Mouse (Mus musculus) mesoderm, embryonic 11.5 days (tissue): ENCODE results near the gene Plekhb2.

Experiments
- DNase-seq: peaks from one replicate; pipeline ENCODE4 v3.0.0-alpha.2; 2012; ENCODE audit warnings: low read depth, low spot score

Plekhb2 gene

GRCm38 (mm10) chr1:34866815-34867573 lies 17.2 kb downstream of the Plekhb2 start:
- DNase-seq: peak; percentile 89

DNA sequence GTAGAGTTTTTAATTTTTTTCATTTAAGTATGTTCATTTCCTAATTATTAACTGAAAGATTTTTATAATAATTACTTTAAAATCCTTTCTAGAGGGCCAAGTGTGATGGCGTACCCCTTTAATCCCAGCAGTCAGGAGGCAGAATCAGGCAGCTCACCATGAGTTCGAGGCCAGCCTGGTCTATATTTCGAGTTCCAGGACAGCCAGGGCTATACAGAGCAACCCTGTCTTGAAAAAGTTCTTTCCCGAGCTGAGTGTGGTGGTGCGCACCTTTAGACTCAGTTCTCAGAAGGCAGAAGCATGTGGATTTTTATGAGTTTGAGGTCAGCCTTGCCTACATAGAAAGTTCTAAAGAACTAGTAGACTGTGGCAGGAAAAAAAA lies 17.8 kb downstream of the Plekhb2 start:
- no peak for DNase-seq

GRCm38 (mm10) chr1:34868391-34868790 lies 18.6 kb downstream of the Plekhb2 start:
- DNase-seq: no peak

DNA sequence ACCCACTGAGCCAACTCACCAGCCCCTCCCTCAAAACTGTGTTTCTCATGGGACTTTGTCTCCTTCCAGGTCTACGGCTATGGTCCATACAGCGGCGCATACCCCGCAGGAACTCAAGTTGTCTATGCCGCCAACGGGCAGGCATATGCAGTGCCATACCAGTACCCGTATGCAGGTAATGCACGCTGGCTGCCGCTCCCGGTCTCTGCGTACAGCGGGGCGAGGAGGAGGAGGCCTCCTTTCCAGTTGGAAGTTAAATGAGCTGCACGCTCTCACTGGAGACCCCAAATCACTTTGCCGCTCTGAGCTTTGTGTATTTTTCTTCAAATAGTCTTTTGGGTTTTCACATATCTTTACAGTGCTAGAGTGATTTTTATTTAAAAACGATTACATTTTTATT lies 19.5 kb downstream of the Plekhb2 start:
- no peak for DNase-seq

GRCm38 (mm10) chr1:34871170-34871569 lies 21.4 kb downstream of the Plekhb2 start:
- no peak for DNase-seq

DNA sequence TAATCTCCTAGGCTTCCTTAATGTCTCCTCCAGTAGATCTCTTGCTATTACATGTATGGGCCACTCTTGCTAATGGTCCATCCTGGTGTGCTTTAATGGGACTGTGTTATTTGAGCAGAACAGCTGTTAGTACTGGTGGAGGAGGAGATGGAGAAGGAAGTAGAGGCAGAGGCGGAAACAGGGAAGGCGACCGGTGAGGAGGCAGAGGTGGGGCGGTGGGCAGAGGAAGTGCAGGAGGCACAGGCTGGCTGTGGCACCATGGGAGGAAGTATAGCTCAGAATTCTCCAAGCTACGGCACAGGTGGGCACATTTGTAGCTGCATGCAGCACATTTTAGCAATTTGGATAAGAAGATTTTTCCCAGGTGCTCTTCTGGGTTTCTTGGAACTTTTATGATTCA lies 23.8 kb downstream of the Plekhb2 start:
- no peak for DNase-seq

DNA sequence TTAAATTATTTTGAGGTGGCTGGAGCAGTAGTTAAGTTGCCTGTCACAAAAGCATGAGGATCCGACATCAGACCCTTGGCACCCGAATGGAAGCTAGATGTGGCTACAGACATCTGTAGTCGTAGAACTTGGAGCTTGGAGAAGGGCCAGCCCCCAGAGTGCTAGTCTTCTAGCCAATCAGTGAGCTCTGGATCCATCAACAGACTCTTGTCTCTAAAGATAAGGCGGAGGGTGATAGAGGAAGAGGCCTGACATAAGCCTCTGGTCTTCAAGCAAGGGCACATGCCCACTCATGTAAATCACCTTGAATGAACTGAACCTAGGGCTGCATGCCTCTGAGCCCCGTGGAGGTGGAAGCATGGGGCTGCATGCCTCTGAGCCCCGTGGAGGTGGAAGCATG lies 29.8 kb downstream of the Plekhb2 start:
- DNase-seq: no peak

GRCm38 (mm10) chr1:34883776-34884175 lies 34.0 kb downstream of the Plekhb2 start:
- no peak for DNase-seq

DNA sequence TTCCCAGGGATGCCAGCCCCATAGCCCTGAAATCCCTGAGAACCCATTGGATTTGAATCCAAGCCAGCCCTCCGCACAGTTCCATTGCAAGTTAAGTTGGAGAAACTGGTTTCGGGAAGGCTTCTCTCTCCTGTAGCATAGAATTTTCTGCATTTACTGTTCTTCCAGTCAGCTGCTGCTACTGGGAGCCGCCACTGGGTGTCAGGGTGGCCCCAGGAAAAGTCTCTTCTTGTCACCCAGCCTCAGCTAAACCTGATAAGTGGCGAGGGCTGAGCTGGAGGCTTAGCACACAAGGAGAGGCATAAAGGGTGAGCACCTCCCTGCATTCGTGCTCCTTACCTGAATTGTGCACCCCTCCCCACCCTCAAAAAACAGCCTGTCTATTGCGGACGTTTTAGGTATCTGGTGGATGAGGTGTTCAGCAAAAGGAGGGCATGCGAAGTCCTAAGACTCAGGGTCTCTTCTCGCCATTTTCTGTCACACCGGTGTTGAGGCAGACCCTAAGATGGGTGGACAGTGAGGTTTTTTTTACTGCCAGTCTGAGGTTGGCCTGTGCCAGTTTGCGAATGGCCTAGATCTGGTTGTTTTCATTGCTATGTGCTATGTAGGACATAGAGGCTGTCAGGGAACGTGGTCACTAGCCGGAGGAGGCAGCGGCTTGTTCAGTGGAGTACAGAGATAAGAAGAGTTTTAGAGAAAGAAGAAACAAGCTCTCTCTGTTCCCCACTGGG lies 41.9 kb downstream of the Plekhb2 start:
- DNase-seq: peak; percentile 46

GRCm38 (mm10) chr1:34892466-34892865 lies 42.7 kb downstream of the Plekhb2 start:
- no peak for DNase-seq

- no peak for DNase-seq
Observed at GRCm38 (mm10) chr1:34893331-34893730, 43.6 kb downstream of the Plekhb2 start.

- peak; percentile 12 for DNase-seq
Observed at GRCm38 (mm10) chr1:34893831-34894230, 44.1 kb downstream of the Plekhb2 start.

GRCm38 (mm10) chr1:34896102-34896501 lies 46.3 kb downstream of the Plekhb2 start:
- DNase-seq: no peak

- peak; percentile 52 for DNase-seq
Observed at GRCm38 (mm10) chr1:34896898-34897297, 47.1 kb downstream of the Plekhb2 start.

GRCm38 (mm10) chr1:34928656-34929055 lies 78.9 kb downstream of the Plekhb2 start:
- DNase-seq: no peak
